Mouse (Mus musculus) thymus, adult 2 months (tissue): Measurements from ENCODE around the gene Gm49387. TPM values are rescaled to one million over a fixed set of nuclear protein-coding genes. Genes with fewer than 3 reads are reported as not detected.

Experiments used
- DNase-seq: peaks from one replicate; pipeline ENCODE4 v3.0.0; 2021
- H3K27ac ChIP-seq: fragments of 200-500 bp; 2 replicates; pipeline ENCODE4 v1.5.1; 2012; ENCODE audit warnings: low read length, control low read depth; ENCODE audit not compliant: control insufficient read depth, insufficient read depth
- H3K27me3 ChIP-seq: fragments of 200-500 bp; 2 replicates; pipeline ENCODE4 v1.6.1; 2012; ENCODE audit warnings: mild to moderate bottlenecking, low read length, moderate library complexity, mixed read lengths; ENCODE audit not compliant: control insufficient read depth, insufficient read depth
- H3K36me3 ChIP-seq: fragments of 200-500 bp; 2 replicates; pipeline ENCODE4 v1.6.1; 2012; ENCODE audit warnings: mild to moderate bottlenecking, low read length, moderate library complexity; ENCODE audit not compliant: control insufficient read depth, insufficient read depth
- H3K4me1 ChIP-seq: fragments of 200-500 bp; replicated peaks from 2 replicates; pipeline ENCODE4 v1.6.1; 2012; ENCODE audit warnings: low read length; ENCODE audit not compliant: control insufficient read depth, insufficient read depth
- H3K4me3 ChIP-seq: fragments of 200-500 bp; 2 replicates; pipeline ENCODE4 v1.5.1; 2012; ENCODE audit warnings: mild to moderate bottlenecking, low read length, control low read depth, moderate library complexity; ENCODE audit not compliant: control insufficient read depth, insufficient read depth
- CTCF ChIP-seq: fragments of 200-500 bp; IDR thresholded peaks from 2 replicates; pipeline ENCODE4 v1.5.1; 2012; ENCODE audit warnings: mild to moderate bottlenecking, control low read depth, low read length, moderate library complexity, borderline replicate concordance; ENCODE audit not compliant: control insufficient read depth, poor library complexity, insufficient read depth; ENCODE audit errors: extremely low read depth
- POLR2A ChIP-seq: fragments of 200-500 bp; IDR thresholded peaks from 2 replicates; pipeline ENCODE4 v1.6.1; 2012; ENCODE audit warnings: mild to moderate bottlenecking, low read length, control low read depth, moderate library complexity; ENCODE audit not compliant: control insufficient read depth, poor library complexity, insufficient read depth; ENCODE audit errors: extremely low read depth
- WGBS: fragments of 180-500 bp; shearing (Covaris S2); methylation state at CpG from one replicate; pipeline ENCODE4 v1.1.7; 2018; 5-methylcytosine and 5-hydroxymethylcytosine counted together
- polyA plus RNA-seq: library from polyadenylated mRNA; depleted of rRNA; stranded (reverse); fragments of >200 nt; gene quantifications from 2 replicates; pipeline ENCODE4 v1.2.3, GENCODE M21; 2012

Gm49387 gene
- polyA plus RNA-seq, 1 experiment, result not detected

DNA sequence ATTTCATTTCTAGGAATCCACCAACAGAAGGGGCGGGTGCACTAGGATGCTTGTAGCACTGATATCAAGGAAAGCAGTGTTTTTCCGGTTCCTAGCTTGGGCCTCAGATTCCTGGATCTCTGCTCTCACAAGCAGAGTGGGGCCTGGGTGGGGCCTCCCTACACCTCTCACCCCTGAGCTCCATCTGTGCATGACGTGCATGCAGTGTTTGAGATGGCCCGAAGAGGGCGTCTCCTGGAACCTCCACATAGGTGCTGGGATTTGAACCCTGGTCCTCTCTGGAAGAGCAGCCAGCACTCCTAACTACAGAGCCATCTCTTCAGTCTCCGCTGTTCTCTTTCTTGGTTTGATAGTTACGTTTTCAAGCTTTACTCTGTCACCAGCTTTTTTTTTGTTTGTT is 85.7 kb downstream of the Gm49387 start:
- H3K4me3 ChIP-seq, result no peak overlapping the region
- peak; percentile 64 for DNase-seq
- WGBS, result 73% methylated on average over 7 of the region's 7 CpGs
- H3K4me1 ChIP-seq, result peaks cover 71% of the 10 kb centered on the region
- H3K27ac ChIP-seq, result peak overlapping the region; percentile 100
- no peak for TF ChIP-seq POLR2A
- peak; percentile 57; the same call in 1 of the 2 replicates for TF ChIP-seq CTCF
- H3K27me3 ChIP-seq, result no peaks in the 10 kb centered on the region
- H3K36me3 ChIP-seq, result peaks cover 38% of the 10 kb centered on the region

GRCm38 (mm10) chr14:31543885-31544442 is 96.7 kb downstream of the Gm49387 start:
- Histone ChIP-seq H3K27ac (no peak overlapping the region), H3K27me3 (no peaks in the 10 kb centered on the region), H3K4me3 (no peak overlapping the region), H3K4me1 (peaks cover 26% of the 10 kb centered on the region), H3K36me3 (peaks cover 61% of the 10 kb centered on the region)
- TF ChIP-seq CTCF (no peak), POLR2A (no peak)
- DNase-seq, result no peak
- WGBS, result 99% methylated on average over 11 of the region's 11 CpGs

- Histone ChIP-seq H3K27me3 (no peaks in the 10 kb centered on the region), H3K36me3 (peaks cover 38% of the 10 kb centered on the region), H3K27ac (peak overlapping the region; percentile 76), H3K4me1 (peaks cover 70% of the 10 kb centered on the region), H3K4me3 (no peak overlapping the region)
- DNase-seq, result no peak
- TF ChIP-seq CTCF (no peak), POLR2A (no peak)
- 78% methylated on average over 6 of the region's 6 CpGs for WGBS
These were observed 103.4 kb downstream of the Gm49387 start for GRCm38 (mm10) chr14:31537298-31537697.

GRCm38 (mm10) chr14:31532656-31533055 is 108.0 kb downstream of the Gm49387 start:
- no peak for DNase-seq
- 41% methylated on average over 3 of the region's 3 CpGs for WGBS
- Histone ChIP-seq H3K27ac (peak overlapping the region; percentile 100), H3K4me3 (no peak overlapping the region), H3K27me3 (no peaks in the 10 kb centered on the region), H3K36me3 (peaks cover 68% of the 10 kb centered on the region), H3K4me1 (peaks cover 62% of the 10 kb centered on the region)
- TF ChIP-seq CTCF (no peak), POLR2A (no peak)

DNA sequence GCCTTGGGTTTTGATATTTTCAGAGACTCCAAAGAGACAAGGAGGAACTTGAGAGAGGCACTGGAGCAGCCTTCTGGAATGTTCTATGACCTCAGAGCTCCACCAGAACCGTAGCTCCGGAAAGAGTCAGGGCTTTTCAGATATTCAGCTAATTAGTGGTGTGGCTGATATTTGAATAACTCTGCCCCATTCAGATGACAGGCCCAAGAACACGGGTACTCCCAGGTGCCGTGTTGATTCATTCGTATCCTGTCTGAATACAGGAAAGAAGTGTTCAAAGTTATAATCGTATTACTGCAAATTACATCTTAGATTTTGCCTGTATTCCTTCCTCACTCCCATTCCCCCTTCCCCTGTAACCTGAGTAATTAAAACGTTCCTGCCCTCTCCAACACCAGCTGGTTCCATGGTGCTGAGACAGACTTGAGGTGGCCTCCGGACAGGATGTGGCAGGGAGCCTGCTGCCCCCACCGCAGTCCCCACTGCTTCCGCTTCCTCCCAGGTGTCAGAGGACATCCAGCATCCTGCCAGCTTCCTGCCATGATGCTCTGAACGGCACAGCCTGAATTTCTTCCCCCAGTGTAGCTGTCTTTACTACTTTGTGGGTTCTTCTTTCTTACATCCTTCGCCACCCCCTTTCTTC is 109.1 kb downstream of the Gm49387 start:
- Histone ChIP-seq H3K27ac (peak overlapping the region; percentile 100), H3K4me3 (no peak overlapping the region), H3K36me3 (peaks cover 65% of the 10 kb centered on the region), H3K4me1 (peaks cover 51% of the 10 kb centered on the region), H3K27me3 (no peaks in the 10 kb centered on the region)
- TF ChIP-seq CTCF (no peak), POLR2A (0 out of 2 replicates have a peak, but pooled peaks have one; percentile 46)
- DNase-seq, result peak; percentile 89
- 9% methylated on average over 12 of the region's 12 CpGs for WGBS

GRCm38 (mm10) chr14:31530847-31531246 is 109.8 kb downstream of the Gm49387 start:
- no peak for DNase-seq
- H3K27me3 ChIP-seq, result no peaks in the 10 kb centered on the region
- no peak for TF ChIP-seq POLR2A
- no peak for TF ChIP-seq CTCF
- peak overlapping the region; percentile 100 for H3K27ac ChIP-seq
- peaks cover 47% of the 10 kb centered on the region for H3K4me1 ChIP-seq
- H3K4me3 ChIP-seq, result no peak overlapping the region
- H3K36me3 ChIP-seq, result peaks cover 70% of the 10 kb centered on the region
- 83% methylated on average over 4 of the region's 4 CpGs for WGBS
